Mouse (Mus musculus): Measurements from ENCODE around the gene Ahnak. TPM values are rescaled to one million over a fixed set of nuclear protein-coding genes. Genes with fewer than 3 reads are reported as not detected.

Ahnak gene
- 4.5 and 4.9 TPM in 2 replicates for polyA plus RNA-seq (2021; fragmentation: Nextera tagmentation)
- long read RNA-seq, experiment 1, partial matches to known transcripts, result 0 of 2 reads
- long read RNA-seq, experiment 1, other reads (novel, unspliced or antisense), result 1 of 2 reads
- long read RNA-seq, experiment 2, partial matches to known transcripts, result 0 of 6 reads
- long read RNA-seq, experiment 2, other reads (novel, unspliced or antisense), result 4 of 6 reads

DNA sequence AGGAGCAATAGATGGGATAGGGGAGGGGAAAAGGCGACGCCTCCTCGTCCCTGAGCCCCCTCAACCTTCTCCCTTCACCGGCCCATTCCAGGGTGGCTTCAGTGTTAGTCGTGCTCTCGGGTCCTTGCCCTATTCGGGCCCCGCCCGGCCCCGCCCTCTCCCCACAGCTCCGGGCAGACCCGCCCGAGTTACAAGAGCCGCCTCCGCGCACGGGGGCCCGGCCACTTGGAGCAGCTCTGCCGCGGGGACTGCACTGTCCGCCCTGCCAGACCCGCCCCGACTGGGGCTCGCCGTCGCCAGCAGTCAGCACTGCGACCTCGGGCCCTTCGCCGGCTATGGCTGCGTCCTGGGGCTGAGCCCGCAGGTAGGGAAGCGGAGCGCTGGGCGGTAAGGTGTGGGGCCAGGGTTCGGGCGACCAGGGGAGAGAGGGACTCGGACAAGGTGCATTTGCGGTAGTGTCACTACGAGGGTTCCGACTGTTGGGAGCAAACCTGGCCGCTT lies at the start of gene Ahnak:
TSS of gene Ahnak (plus strand) at position 219 of the 501 bp plus-strand sequence.

GRCm38 (mm10) chr19:8941515-8942217 lies 47.4 kb upstream of the Ahnak start, which contains the start of gene Mta2:
Gene Mta2, plus strand, starts transcription at chr19:8941875.

DNA sequence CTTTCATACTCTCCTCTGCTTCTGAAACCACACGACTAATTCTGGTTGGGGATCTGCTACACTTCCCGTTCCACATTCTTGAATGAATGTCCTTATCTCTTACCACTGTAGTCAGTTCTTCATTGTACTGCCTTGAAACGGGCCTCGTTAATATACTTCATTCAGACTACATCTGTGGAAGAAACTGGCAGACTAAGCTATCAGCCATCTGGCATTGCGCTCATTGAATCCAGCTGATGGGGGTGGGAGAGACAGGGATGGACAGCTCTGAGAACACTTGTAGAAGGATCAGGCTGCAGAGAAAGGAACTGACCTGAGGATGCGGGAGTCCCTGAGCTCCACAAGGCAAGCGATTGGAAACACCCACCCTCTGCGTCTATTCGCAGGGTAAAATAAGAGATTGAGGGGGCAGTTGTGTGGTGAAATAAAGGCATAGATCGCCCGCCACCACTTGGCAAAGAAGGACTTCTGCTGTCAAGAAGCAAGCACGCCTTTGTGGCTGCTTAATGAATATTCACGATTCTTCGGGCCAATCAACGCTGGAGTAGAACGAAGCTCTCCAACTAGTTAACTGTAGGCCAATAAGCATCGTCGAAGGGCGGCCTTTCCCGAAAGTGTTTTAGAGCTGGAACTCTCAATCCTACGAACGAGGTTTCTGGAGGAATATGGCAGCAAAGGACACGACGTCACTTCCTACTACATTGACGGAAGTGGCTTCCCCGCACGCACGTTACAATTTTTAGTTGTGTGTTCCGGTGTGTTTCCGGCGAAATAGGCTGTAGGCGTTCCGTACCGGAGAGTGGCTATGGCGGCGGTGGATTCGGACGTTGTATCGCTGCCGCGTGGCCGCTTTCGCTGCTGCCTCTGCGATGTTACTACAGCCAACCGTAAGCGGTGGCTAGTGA lies 35.7 kb upstream of the Ahnak start, which contains the start of gene Tut1:
TSS of gene Tut1 (plus strand) at position 713 of the 905 bp plus-strand sequence.

DNA sequence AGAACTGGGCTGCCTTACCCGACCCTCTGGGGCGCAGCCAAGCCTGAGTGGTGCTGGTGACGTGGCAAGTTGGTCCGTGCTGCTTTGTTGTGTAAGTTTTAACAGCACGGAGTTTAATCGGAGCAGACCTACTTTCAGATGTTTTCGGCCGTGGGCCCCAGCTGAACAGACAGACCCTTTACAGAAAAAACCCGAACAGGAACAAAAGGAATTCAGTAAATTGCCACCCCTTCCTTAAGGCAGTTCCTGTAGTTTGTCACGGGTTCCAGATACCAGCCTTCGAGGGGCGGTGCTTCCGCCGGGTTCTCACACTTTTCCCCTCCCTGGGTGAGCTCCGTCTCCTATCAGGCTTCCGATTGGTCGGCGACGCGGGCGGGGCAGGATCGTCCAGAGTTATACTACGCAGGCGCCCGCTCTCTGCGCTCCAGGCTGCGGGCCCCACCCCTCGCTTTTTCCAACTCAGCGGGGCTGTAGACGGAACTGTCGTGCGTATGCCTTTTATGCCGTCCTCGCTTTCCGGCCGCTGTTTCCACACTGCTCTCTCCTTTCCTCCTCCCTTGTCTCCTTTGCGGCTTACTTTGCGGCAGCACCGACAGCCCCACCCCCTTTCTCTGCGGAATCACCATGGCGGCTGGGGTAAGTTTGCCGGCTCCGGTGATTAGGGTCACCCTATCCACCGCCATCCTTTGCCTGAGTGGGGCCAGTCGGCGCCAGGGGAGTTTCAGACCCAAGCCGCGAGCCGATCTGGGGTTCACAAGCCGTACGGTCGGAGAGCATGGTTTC lies 22.3 kb upstream of the Ahnak start, which contains the start of gene Eef1g:
TSS of gene Eef1g (plus strand) at position 452 of the 783 bp plus-strand sequence.

DNA sequence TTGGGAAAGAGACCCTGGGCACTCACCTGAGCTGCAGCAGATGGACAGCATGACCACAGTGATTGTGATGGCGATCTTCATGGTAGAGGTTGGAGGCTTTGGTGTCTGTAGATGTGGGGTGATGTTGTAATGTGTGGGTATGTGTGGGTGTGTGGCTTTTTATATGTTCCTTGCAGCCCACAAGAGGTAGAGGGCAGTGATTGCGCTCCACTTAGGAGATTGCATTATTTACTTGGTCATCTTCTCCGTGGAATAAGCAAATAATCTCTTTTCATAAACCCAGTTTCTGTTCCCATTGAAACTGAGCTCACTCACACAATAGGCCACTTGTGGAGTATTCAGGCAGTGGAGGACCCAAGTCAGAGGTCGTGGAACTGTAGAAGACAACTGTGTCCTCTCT lies 98.7 kb downstream of the Ahnak start, which contains the start of gene Scgb1a1:
TSS of gene Scgb1a1 (minus strand) at position 138 of the 400 bp plus-strand sequence.

Other genes starting within 250 kb of the Ahnak start
- gene 1700092M07Rik, start 248.6 kb upstream of the Ahnak start, polyA plus RNA-seq (2021; fragmentation: Nextera tagmentation), result not detected in 2 replicates
- gene Stx5a, start 247.9 kb upstream of the Ahnak start, polyA plus RNA-seq (2021; fragmentation: Nextera tagmentation), result 33.4 and 33.5 TPM in 2 replicates
- 23.9 and 27.6 TPM in 2 replicates for gene Nxf1, start 232.2 kb upstream of the Ahnak start, polyA plus RNA-seq (2021; fragmentation: Nextera tagmentation)
- 234 and 250 TPM in 2 replicates for gene Tmem223, start 218.3 kb upstream of the Ahnak start, polyA plus RNA-seq (2021; fragmentation: Nextera tagmentation)
- gene Tmem179b, start 214.8 kb upstream of the Ahnak start, polyA plus RNA-seq (2021; fragmentation: Nextera tagmentation), result 28.2 and 37.0 TPM in 2 replicates
- gene Taf6l, start 202.9 kb upstream of the Ahnak start, polyA plus RNA-seq (2021; fragmentation: Nextera tagmentation), result 11.5 and 16.0 TPM in 2 replicates
- 224 and 251 TPM in 2 replicates for gene Polr2g, start 190.7 kb upstream of the Ahnak start, polyA plus RNA-seq (2021; fragmentation: Nextera tagmentation)
- gene Zbtb3, start 186.7 kb upstream of the Ahnak start, polyA plus RNA-seq (2021; fragmentation: Nextera tagmentation), result 2.2 and 3.2 TPM in 2 replicates
- 22.4 and 24.7 TPM in 2 replicates for gene Ttc9c, start 170.0 kb upstream of the Ahnak start, polyA plus RNA-seq (2021; fragmentation: Nextera tagmentation)
- 5.9 and 11.9 TPM in 2 replicates for gene Hnrnpul2, start 169.3 kb upstream of the Ahnak start, polyA plus RNA-seq (2021; fragmentation: Nextera tagmentation)
- gene AC129217.1, start 159.5 kb upstream of the Ahnak start, polyA plus RNA-seq (2021; fragmentation: Nextera tagmentation), result not detected in 2 replicates
- gene Bscl2, start 151.8 kb upstream of the Ahnak start, polyA plus RNA-seq (2021; fragmentation: Nextera tagmentation), result 80.3 and 99.9 TPM in 2 replicates
- gene Gng3, start 150.1 kb upstream of the Ahnak start, polyA plus RNA-seq (2021; fragmentation: Nextera tagmentation), result 271 and 278 TPM in 2 replicates
- 0.28 and 0.50 TPM in 2 replicates for gene Lrrn4cl, start 138.5 kb upstream of the Ahnak start, polyA plus RNA-seq (2021; fragmentation: Nextera tagmentation)
- gene Ubxn1, start 117.8 kb upstream of the Ahnak start, polyA plus RNA-seq (2021; fragmentation: Nextera tagmentation), result 157 and 163 TPM in 2 replicates
- gene Uqcc3, start 108.4 kb upstream of the Ahnak start, polyA plus RNA-seq (2021; fragmentation: Nextera tagmentation), result 68.8 and 84.0 TPM in 2 replicates
- 9.7 and 11.2 TPM in 2 replicates for gene Lbhd1, start 105.6 kb upstream of the Ahnak start, polyA plus RNA-seq (2021; fragmentation: Nextera tagmentation)
- gene Gm49403, start 105.4 kb upstream of the Ahnak start, polyA plus RNA-seq (2021; fragmentation: Nextera tagmentation), result not detected in 2 replicates
- 71.4 and 81.8 TPM in 2 replicates for gene 1810009A15Rik, start 100.4 kb upstream of the Ahnak start, polyA plus RNA-seq (2021; fragmentation: Nextera tagmentation)
- 5.9 and 13.0 TPM in 2 replicates for gene Gm49416, start 100.4 kb upstream of the Ahnak start, polyA plus RNA-seq (2021; fragmentation: Nextera tagmentation)
- gene Ints5, start 96.3 kb upstream of the Ahnak start, polyA plus RNA-seq (2021; fragmentation: Nextera tagmentation), result 6.4 and 8.5 TPM in 2 replicates
- gene Ganab, start 91.2 kb upstream of the Ahnak start, polyA plus RNA-seq (2021; fragmentation: Nextera tagmentation), result 15.2 and 19.0 TPM in 2 replicates
- 49.0 and 67.5 TPM in 2 replicates for gene B3gat3, start 68.9 kb upstream of the Ahnak start, polyA plus RNA-seq (2021; fragmentation: Nextera tagmentation)
- 4.9 and 6.0 TPM in 2 replicates for gene Rom1, start 59.9 kb upstream of the Ahnak start, polyA plus RNA-seq (2021; fragmentation: Nextera tagmentation)
- gene Eml3, start 59.7 kb upstream of the Ahnak start, polyA plus RNA-seq (2021; fragmentation: Nextera tagmentation), result 3.1 and 4.0 TPM in 2 replicates
- 20.4 and 23.0 TPM in 2 replicates for gene Mta2, start 47.4 kb upstream of the Ahnak start, polyA plus RNA-seq (2021; fragmentation: Nextera tagmentation)
- gene Tut1, start 35.4 kb upstream of the Ahnak start, polyA plus RNA-seq (2021; fragmentation: Nextera tagmentation), result 10.3 and 11.3 TPM in 2 replicates
- gene Eef1g, start 22.2 kb upstream of the Ahnak start, polyA plus RNA-seq (2021; fragmentation: Nextera tagmentation), result 432 and 459 TPM in 2 replicates
- gene Scgb1a1, start 98.7 kb downstream of the Ahnak start, polyA plus RNA-seq (2021; fragmentation: Nextera tagmentation), result not detected in 2 replicates
- gene Asrgl1, start 146.4 kb downstream of the Ahnak start, polyA plus RNA-seq (2021; fragmentation: Nextera tagmentation), result 79.9 and 101 TPM in 2 replicates

Measured in left cerebral cortex, adult 6 months (tissue).